Mouse (Mus musculus) liver, embryonic 11.5 days (tissue): Measurements from ENCODE around the gene Opn1sw. TPM values are rescaled to one million over a fixed set of nuclear protein-coding genes. Genes with fewer than 3 reads are reported as not detected.

Source experiments
- ATAC-seq: fragments of 200-750 bp; cut with Nextera tagmentation; replicated peaks from 2 replicates; pipeline ENCODE4 v1.8.0; 2017; ENCODE audit warnings: moderate number of reproducible peaks, mild to moderate bottlenecking, moderate TSS enrichment, moderate library complexity; ENCODE audit not compliant: low FRiP score
- DNase-seq: peaks from one replicate; pipeline ENCODE4 v3.0.0-alpha.2; 2017; ENCODE audit warnings: low spot score
- H3K27ac ChIP-seq: fragments of 300-500 bp; sonication (generic); 2 replicates; pipeline ENCODE4 v1.5.1; 2014; ENCODE audit warnings: mild to moderate bottlenecking, low read depth, low read length, control low read depth
- H3K27me3 ChIP-seq: fragments of 300-500 bp; sonication (generic); replicated peaks from 2 replicates; pipeline ENCODE4 v1.6.1; 2014; ENCODE audit warnings: low read length, mixed read lengths; ENCODE audit not compliant: control insufficient read depth, insufficient read depth
- H3K36me3 ChIP-seq: fragments of 300-500 bp; sonication (generic); 2 replicates; pipeline ENCODE4 v1.6.1; 2014; ENCODE audit warnings: mild to moderate bottlenecking, low read length, moderate library complexity, mixed read lengths; ENCODE audit not compliant: control insufficient read depth, insufficient read depth
- H3K4me1 ChIP-seq: fragments of 300-500 bp; sonication (generic); replicated peaks from 2 replicates; pipeline ENCODE4 v1.6.1; 2014; ENCODE audit warnings: low read length, mixed read lengths; ENCODE audit not compliant: control insufficient read depth, insufficient read depth
- H3K4me2 ChIP-seq: fragments of 300-500 bp; sonication (generic); 2 replicates; pipeline ENCODE4 v1.6.1; 2014; ENCODE audit warnings: mild to moderate bottlenecking, control low read depth, moderate library complexity
- H3K4me3 ChIP-seq: fragments of 300-500 bp; sonication (generic); 2 replicates; pipeline ENCODE4 v1.5.1; 2014; ENCODE audit warnings: low read depth, low read length, control low read depth
- H3K9ac ChIP-seq: fragments of 300-500 bp; sonication (generic); 2 replicates; pipeline ENCODE4 v1.6.1; 2014; ENCODE audit warnings: low read depth, low read length, control low read depth
- H3K9me3 ChIP-seq: fragments of 300-500 bp; sonication (generic); 2 replicates; pipeline ENCODE4 v1.6.1; 2016; ENCODE audit warnings: low read length, inconsistent platforms, mixed read lengths; ENCODE audit not compliant: control insufficient read depth
- WGBS: fragments of 180-500 bp; shearing (Covaris S2); extraction: QIAGEN DNeasy Blood & Tissue Kit; methylation state at CpG from one replicate; pipeline ENCODE4 v1.1.7; 2014; 5-methylcytosine and 5-hydroxymethylcytosine counted together
- polyA plus RNA-seq: library from polyadenylated mRNA; unstranded; fragments of >200 nt; fragmentation: Nextera tagmentation; extraction: Ambion mirVana; gene quantifications from 2 replicates; pipeline ENCODE4 v1.2.1, GENCODE M21; 2014

The Opn1sw gene
- polyA plus RNA-seq, 1 experiment from 2014 or later = 0.53 TPM

DNA sequence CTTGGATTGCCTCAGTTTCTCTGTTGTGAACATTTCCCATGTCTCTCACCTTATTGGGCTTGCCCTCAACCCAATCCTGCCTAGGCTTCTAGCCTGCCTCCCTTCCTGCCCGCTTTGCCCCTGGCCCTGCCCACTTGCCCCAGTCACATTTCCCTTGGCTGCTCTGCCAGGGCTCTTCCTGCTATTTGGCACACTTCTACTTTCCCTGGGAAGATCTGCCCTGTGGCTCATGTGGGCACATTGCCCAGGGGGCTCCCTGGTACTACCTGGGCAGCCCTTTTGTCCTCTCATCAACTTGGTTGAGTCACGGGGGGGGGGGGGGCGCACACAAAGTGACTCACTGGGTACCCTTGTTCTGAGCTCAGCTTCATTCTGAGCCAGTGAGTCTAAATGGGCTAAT lies 43.9 kb upstream of the Opn1sw start:
- no peaks in the 10 kb centered on the region for H3K36me3 ChIP-seq
- H3K9me3 ChIP-seq = no peaks in the 10 kb centered on the region
- H3K4me3 ChIP-seq = no peak overlapping the region
- no peak overlapping the region for H3K9ac ChIP-seq
- no peak for ATAC-seq
- DNase-seq = no peak
- no peak overlapping the region for H3K27ac ChIP-seq
- H3K27me3 ChIP-seq = peaks cover 53% of the 10 kb centered on the region
- H3K4me2 ChIP-seq = no peak overlapping the region
- H3K4me1 ChIP-seq = peaks cover 13% of the 10 kb centered on the region
- 65% methylated on average over 3 of the region's 3 CpGs for WGBS

DNA sequence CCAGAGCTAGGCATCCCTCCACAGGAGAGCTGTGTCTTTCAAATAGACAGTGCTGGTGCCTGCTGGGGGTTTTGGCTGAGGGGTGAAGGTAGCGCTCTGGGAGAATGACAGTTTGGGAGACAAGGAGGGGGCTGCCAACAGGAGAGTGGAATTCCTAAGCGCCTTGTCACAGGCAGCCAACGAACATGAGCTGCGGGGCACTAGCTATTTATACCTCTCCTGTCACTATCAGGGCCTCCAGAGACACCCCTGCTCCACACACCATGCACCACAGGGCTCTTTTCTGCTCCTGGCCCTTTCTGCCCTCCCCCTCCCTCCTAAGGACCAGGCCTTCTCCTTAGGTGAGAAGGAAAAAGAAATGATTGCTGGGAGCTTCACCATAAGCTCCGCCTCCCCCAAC lies 43.2 kb upstream of the Opn1sw start:
- Histone ChIP-seq H3K27me3 (peaks cover 49% of the 10 kb centered on the region), H3K4me2 (no peak overlapping the region), H3K4me3 (no peak overlapping the region), H3K9me3 (no peaks in the 10 kb centered on the region), H3K27ac (no peak overlapping the region), H3K9ac (no peak overlapping the region), H3K36me3 (no peaks in the 10 kb centered on the region), H3K4me1 (peaks cover 13% of the 10 kb centered on the region)
- ATAC-seq (no peak), DNase-seq (no peak)
- WGBS = 30% methylated on average over 5 of the region's 5 CpGs

DNA sequence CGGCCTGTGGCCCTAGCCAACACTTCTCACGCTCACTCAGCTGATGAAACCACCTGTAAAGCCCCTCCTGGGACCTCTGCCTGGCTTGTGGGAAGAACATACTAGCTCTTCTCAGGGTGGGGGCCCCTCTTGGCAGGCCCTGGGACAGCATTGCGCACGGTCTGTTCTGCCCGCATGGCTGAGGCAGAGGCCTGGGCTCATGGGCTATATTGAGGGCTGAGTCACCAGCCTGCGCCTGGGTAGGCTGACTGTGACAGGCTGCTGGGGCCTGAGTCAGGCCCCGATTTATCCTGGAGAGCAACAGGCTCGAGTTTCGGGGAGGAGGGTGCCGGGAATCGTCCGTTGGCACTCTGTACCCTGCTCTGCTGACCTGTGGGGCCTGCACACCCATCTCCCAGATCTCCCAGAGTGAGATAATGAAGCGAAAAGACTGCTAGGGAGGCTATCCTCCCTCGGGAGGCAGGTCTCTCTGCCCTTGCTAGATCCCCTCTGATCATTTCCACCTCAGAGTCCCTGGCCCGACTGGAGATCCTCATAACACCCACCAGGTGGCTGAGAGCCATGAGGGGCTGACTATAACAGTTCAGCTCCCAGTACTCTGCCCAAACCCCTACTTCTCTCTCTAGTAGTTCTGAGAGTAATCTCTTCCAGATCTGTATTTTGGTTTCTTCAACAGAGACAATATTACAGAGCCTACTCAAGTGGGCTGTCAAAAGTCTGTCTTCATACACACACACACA lies 42.6 kb upstream of the Opn1sw start:
- Histone ChIP-seq H3K27me3 (peaks cover 46% of the 10 kb centered on the region), H3K4me1 (peaks cover 13% of the 10 kb centered on the region), H3K36me3 (no peaks in the 10 kb centered on the region), H3K27ac (no peak overlapping the region), H3K9me3 (no peaks in the 10 kb centered on the region), H3K9ac (no peak overlapping the region), H3K4me3 (no peak overlapping the region), H3K4me2 (no peak overlapping the region)
- DNase-seq (no peak), ATAC-seq (no peak)
- WGBS = 49% methylated on average over 15 of the region's 15 CpGs

DNA sequence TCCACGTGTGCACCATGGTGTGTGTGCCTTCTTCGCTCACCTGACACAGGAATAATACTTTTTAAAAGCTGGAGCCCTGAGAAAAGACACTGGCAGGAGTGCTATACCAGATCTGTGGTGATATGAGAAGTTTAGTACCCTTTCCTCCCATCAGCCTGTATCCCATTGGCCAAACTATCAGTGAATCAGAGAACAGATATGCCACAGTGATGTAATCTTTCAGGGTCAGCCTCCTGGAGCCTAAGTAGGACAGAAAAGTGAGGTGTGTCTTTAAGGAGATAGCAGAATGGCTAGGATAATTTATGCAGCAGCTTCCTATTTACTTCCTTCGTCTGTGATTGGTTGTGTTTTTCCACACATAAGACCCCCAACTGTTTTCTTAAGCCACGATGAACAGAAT lies 39.9 kb upstream of the Opn1sw start:
- Histone ChIP-seq H3K4me3 (no peak overlapping the region), H3K36me3 (no peaks in the 10 kb centered on the region), H3K4me1 (peaks cover 3% of the 10 kb centered on the region), H3K27ac (no peak overlapping the region), H3K9me3 (no peaks in the 10 kb centered on the region), H3K4me2 (no peak overlapping the region), H3K27me3 (peaks cover 23% of the 10 kb centered on the region), H3K9ac (no peak overlapping the region)
- DNase-seq (no peak), ATAC-seq (no peak)
- 58% methylated on average over 4 of the region's 4 CpGs for WGBS

DNA sequence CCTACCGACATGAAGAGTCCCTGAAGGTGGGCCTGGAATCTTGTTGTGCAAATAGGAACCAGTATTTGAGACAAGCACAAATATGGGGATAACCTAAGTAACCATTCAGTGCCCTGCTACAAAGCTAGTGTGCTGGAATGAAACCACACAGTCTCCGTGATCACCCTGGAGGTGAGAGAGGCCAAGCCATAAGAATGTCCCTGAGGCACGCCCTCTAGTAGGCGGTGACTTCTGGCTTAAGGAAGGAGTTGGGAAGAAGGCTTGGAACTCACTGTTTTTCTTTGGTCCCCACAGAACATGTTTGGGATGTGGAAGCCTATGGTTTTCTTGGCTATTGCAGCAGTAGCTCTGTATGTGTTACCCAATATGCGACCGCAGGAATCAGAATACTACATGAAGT lies 38.1 kb upstream of the Opn1sw start:
- Histone ChIP-seq H3K4me1 (no peaks in the 10 kb centered on the region), H3K27ac (no peak overlapping the region), H3K4me3 (no peak overlapping the region), H3K9me3 (no peaks in the 10 kb centered on the region), H3K9ac (no peak overlapping the region), H3K4me2 (no peak overlapping the region), H3K36me3 (no peaks in the 10 kb centered on the region), H3K27me3 (peaks cover 5% of the 10 kb centered on the region)
- no peak for DNase-seq
- ATAC-seq = no peak
- 70% methylated on average over 6 of the region's 6 CpGs for WGBS

DNA sequence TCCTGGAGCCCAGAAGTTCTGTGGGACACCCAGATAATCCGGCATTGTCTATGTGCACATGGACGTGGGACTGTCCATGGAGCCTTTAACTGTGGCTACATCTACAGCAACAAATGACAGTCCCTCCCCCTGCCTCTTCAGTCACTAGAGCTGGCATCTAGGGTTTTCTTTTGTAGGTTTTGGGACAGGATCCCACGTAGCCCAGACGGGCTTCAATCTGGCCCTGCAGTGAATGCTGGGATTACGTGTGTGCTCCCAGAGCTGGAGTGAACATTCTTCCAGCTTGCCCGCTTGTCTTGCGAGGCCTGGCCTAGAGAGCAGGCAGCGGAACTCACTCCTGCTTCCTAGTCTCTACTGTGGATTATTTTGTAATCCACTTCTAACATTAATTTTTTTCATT lies 36.9 kb upstream of the Opn1sw start:
- 87% methylated on average over 8 of the region's 8 CpGs for WGBS

DNA sequence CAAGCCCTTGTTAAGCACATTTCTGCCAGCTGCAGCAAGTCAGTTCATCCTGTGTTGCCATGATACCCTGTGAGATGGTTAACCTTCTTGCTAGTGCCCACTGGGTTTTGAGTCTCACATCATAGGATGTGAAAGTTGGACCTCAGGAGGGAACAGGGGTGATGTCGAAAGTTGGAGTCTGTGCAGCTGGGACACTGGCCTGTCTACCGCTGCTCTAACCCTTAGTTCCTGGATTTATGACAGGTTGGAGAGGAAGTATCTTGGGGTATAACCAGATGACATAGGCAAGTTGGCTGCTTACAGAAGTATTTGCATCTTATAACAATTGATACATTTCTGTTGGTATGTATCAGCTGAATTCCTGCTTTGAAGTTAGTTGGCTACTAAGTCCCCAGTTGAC lies 32.3 kb upstream of the Opn1sw start:
- WGBS = 75% methylated on average over 2 of the region's 2 CpGs
- Histone ChIP-seq H3K9me3 (no peaks in the 10 kb centered on the region), H3K9ac (no peak overlapping the region), H3K4me3 (no peak overlapping the region), H3K27me3 (0 out of 2 replicates have a peak, but pooled peaks cover 3% of the 10 kb centered on the region), H3K4me1 (no peaks in the 10 kb centered on the region), H3K4me2 (no peak overlapping the region), H3K27ac (no peak overlapping the region), H3K36me3 (no peaks in the 10 kb centered on the region)
- ATAC-seq (no peak), DNase-seq (no peak)

More for the DNA sequence above, 36.9 kb upstream of the Opn1sw start:
- no peak overlapping the region for H3K9ac ChIP-seq
- H3K4me3 ChIP-seq = no peak overlapping the region
- no peak overlapping the region for H3K27ac ChIP-seq
- no peaks in the 10 kb centered on the region for H3K9me3 ChIP-seq
- no peak overlapping the region for H3K4me2 ChIP-seq
- H3K4me1 ChIP-seq = no peaks in the 10 kb centered on the region
- no peak for ATAC-seq
- no peak for DNase-seq
- H3K36me3 ChIP-seq = no peaks in the 10 kb centered on the region
- no peaks in the 10 kb centered on the region for H3K27me3 ChIP-seq

DNA sequence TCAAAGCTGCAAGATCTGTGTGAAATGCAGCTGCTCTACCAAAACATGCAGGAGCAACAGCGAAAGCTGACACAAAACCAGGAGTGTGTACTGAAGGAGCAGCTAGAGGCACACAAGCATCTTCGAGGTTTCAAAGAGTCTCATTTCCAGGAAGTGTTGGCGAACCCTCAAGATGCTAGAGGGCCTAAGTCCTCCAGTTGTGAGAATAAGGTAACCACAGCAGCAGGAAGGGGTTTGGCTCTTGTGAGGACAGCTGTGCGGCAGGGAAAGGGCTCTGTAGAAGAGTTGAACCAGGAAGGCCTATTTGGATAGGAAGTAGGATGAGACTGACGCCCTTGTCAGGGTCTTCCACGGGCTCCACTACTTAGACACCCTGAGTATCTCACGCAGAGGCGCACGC lies 27.2 kb upstream of the Opn1sw start:
- Histone ChIP-seq H3K9me3 (no peaks in the 10 kb centered on the region), H3K36me3 (no peaks in the 10 kb centered on the region), H3K4me2 (no peak overlapping the region), H3K27me3 (0 out of 2 replicates have a peak, but pooled peaks cover 3% of the 10 kb centered on the region), H3K9ac (no peak overlapping the region), H3K4me1 (no peaks in the 10 kb centered on the region), H3K27ac (no peak overlapping the region), H3K4me3 (no peak overlapping the region)
- ATAC-seq (no peak), DNase-seq (no peak)
- 62% methylated on average over 9 of the region's 9 CpGs for WGBS

DNA sequence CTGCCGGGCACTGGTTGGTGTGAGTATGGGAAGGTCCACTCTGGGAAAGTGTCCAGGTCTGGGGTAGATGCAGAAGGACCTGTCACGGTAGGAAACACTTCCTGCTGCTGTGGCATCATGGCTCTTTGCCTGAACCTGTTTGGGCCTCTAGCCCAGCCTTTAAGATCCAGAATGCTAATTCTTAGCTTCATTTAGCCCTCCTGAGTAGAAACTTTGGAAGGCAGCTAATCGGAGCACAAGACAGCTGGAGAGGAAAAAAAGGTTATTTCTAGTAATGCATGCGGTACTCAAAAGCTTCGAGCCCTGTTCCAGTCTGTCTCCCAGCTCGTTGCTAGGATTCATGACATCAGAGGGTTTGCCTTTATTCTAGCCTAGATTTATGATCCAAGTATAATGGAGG lies 18.1 kb upstream of the Opn1sw start:
- H3K4me1 ChIP-seq = 0 out of 2 replicates have a peak, but pooled peaks cover 2% of the 10 kb centered on the region
- H3K9me3 ChIP-seq = no peaks in the 10 kb centered on the region
- H3K27ac ChIP-seq = no peak overlapping the region
- H3K9ac ChIP-seq = no peak overlapping the region
- no peaks in the 10 kb centered on the region for H3K36me3 ChIP-seq
- DNase-seq = no peak
- H3K27me3 ChIP-seq = peaks cover 12% of the 10 kb centered on the region
- 79% methylated on average over 6 of the region's 6 CpGs for WGBS
- H3K4me2 ChIP-seq = no peak overlapping the region
- ATAC-seq = no peak
- H3K4me3 ChIP-seq = no peak overlapping the region
